Mouse (Mus musculus) adrenal gland, postnatal 14 days (tissue): Measurements from ENCODE around the gene Nat10. TPM values are rescaled to one million over a fixed set of nuclear protein-coding genes. Genes with fewer than 3 reads are reported as not detected.

Source experiments
- DNase-seq: peaks from one replicate; pipeline ENCODE4 v3.0.0; 2021; ENCODE audit warnings: mixed read lengths
- total RNA-seq: library from RNA; stranded (reverse); gene quantifications from 2 replicates; pipeline ENCODE4 v1.2.3, GENCODE M21; 2021

Nat10 gene
- total RNA-seq, 1 experiment from 2014 or later = 40.4 TPM

GRCm38 (mm10) chr2:103690828-103691227 lies 70.2 kb downstream of the Nat10 start:
- DNase-seq = no peak

GRCm38 (mm10) chr2:103690425-103690824 lies 70.6 kb downstream of the Nat10 start:
- no peak for DNase-seq

GRCm38 (mm10) chr2:103687888-103688287 lies 73.2 kb downstream of the Nat10 start:
- no peak for DNase-seq

GRCm38 (mm10) chr2:103687143-103687542 lies 73.9 kb downstream of the Nat10 start:
- no peak for DNase-seq

GRCm38 (mm10) chr2:103685581-103685980 lies 75.5 kb downstream of the Nat10 start:
- DNase-seq = no peak

- no peak for DNase-seq
Observed at GRCm38 (mm10) chr2:103684926-103685577, 76.0 kb downstream of the Nat10 start.

- no peak for DNase-seq
Observed at GRCm38 (mm10) chr2:103684431-103684830, 76.6 kb downstream of the Nat10 start.

- DNase-seq = no peak
Observed at GRCm38 (mm10) chr2:103682927-103683442, 78.1 kb downstream of the Nat10 start.

GRCm38 (mm10) chr2:103682261-103682722 lies 78.8 kb downstream of the Nat10 start:
- no peak for DNase-seq

- DNase-seq = no peak
Observed at GRCm38 (mm10) chr2:103681149-103681548, 79.9 kb downstream of the Nat10 start.

GRCm38 (mm10) chr2:103680364-103681110 lies 80.5 kb downstream of the Nat10 start:
- no peak for DNase-seq

GRCm38 (mm10) chr2:103678433-103678832 lies 82.6 kb downstream of the Nat10 start:
- no peak for DNase-seq

- peak; percentile 18 for DNase-seq
Observed at GRCm38 (mm10) chr2:103677614-103678369, 83.3 kb downstream of the Nat10 start.

GRCm38 (mm10) chr2:103676808-103677207 lies 84.3 kb downstream of the Nat10 start:
- DNase-seq = no peak

GRCm38 (mm10) chr2:103675391-103675790 lies 85.7 kb downstream of the Nat10 start:
- DNase-seq = peak; percentile 27

GRCm38 (mm10) chr2:103673609-103674008 lies 87.5 kb downstream of the Nat10 start:
- no peak for DNase-seq

- no peak for DNase-seq
Observed at GRCm38 (mm10) chr2:103672573-103673119, 88.4 kb downstream of the Nat10 start.

Other genes with a start within 250 kb of the Nat10 start
- 12.0 and 17.0 TPM in 2 replicates for gene Abtb2, start 195.0 kb downstream of the Nat10 start, total RNA-seq
- gene Caprin1, start 36.4 kb upstream of the Nat10 start, total RNA-seq = 417 and 423 TPM in 2 replicates
- gene Lmo2, start 196.7 kb upstream of the Nat10 start, total RNA-seq = 28.5 and 30.2 TPM in 2 replicates